Mouse (Mus musculus): ENCODE measurements around the gene Epn1.

GRCm38 (mm10) chr7:5092831-5093510 lies 12.9 kb downstream of the Epn1 start:
- TF ChIP-seq GATA1 (IDR thresholded peaks at IDR 0.05; ENCODE audit: borderline replicate concordance, low read length): no peak
- no peak for TF ChIP-seq FLI1 (IDR thresholded peaks at IDR 0.05; ENCODE audit: low read length)

Measured in megakaryocyte, embryonic 14.5 days (primary cell).